8 mouse cellular contexts compared by ENCODE assay signal in the genomic region with DNA sequence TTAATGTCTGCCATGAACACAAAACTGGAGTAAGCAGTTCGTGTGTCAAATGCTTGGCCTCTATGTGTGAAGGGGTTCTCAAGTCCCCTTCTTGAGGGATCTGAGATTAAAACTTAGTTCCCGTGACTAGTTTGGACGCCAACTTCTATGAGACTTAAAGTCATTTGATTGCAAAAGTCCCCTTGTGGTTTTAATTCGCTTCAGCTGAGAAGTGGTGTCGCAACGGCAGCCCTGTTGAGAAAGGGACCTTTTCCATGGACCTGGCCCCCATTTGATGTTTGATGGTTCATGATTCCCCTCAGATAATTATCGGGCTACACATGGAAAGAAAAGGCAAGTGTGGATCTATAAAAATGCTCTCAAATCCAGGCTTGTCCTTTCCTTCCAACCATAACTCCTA. TPM values are rescaled to one million over a fixed set of nuclear protein-coding genes. Genes with fewer than 3 reads are reported as not detected.
DNase-seq lines count a peak whose midpoint lies in the region; ATAC-seq lines count a peak whose summit lies in the region.

No protein-coding gene starts in this region.

- H3K4me3 ChIP-seq in intestine, embryonic 15.5 days (replicated peaks) = no peak overlapping the region
- no peak overlapping the region for H3K4me3 ChIP-seq in intestine, embryonic 16.5 days (ENCODE audit: low read length)
- no peak overlapping the region for H3K4me3 ChIP-seq in hindbrain, embryonic 13.5 days

- H3K9ac ChIP-seq in intestine, embryonic 15.5 days = no peak overlapping the region
- no peak overlapping the region for H3K9ac ChIP-seq in intestine, embryonic 16.5 days (ENCODE audit: low read depth, low read length)
- H3K9ac ChIP-seq in hindbrain, embryonic 13.5 days = no peak overlapping the region

- no peaks in the 10 kb centered on the region for H3K27me3 ChIP-seq in intestine, embryonic 15.5 days (replicated peaks)
- H3K27me3 ChIP-seq in intestine, embryonic 16.5 days (replicated peaks; ENCODE audit: control insufficient read depth, insufficient read depth, low read length) = no peaks in the 10 kb centered on the region
- no peaks in the 10 kb centered on the region for H3K27me3 ChIP-seq in hindbrain, embryonic 13.5 days

- H3K4me2 ChIP-seq in intestine, embryonic 15.5 days (replicated peaks) = 0 out of 2 replicates have a peak overlapping the region, but pooled peaks have one; percentile 46
- H3K4me2 ChIP-seq in intestine, embryonic 16.5 days (ENCODE audit: low read depth, low read length) = no peak overlapping the region
- peak overlapping the region; percentile 57 for H3K4me2 ChIP-seq in hindbrain, embryonic 13.5 days

- WGBS in intestine, embryonic 15.5 days = 90% methylated on average over 7 of the region's 7 CpGs
- 91% methylated on average over 7 of the region's 7 CpGs for WGBS in intestine, embryonic 16.5 days
- WGBS in hindbrain, embryonic 13.5 days = 89% methylated on average over 7 of the region's 7 CpGs

- peak; percentile 52 for DNase-seq in NIH3T3 (ENCODE audit: low read depth)
- DNase-seq in lung, postnatal 36 days = peak; percentile 83
- DNase-seq in embryo, embryonic 9.5 days (ENCODE audit: extremely low spot score) = no peak
- DNase-seq in T-cell, adult 2 months (ENCODE audit: low spot score) = no peak
- DNase-seq in layer of hippocampus, postnatal 36 days = no peak

- H3K36me3 ChIP-seq in intestine, embryonic 15.5 days = no peaks in the 10 kb centered on the region
- no peaks in the 10 kb centered on the region for H3K36me3 ChIP-seq in intestine, embryonic 16.5 days (ENCODE audit: control insufficient read depth, insufficient read depth, low read length)
- no peaks in the 10 kb centered on the region for H3K36me3 ChIP-seq in hindbrain, embryonic 13.5 days

- peaks cover 50% of the 10 kb centered on the region for H3K4me1 ChIP-seq in intestine, embryonic 15.5 days (replicated peaks)
- H3K4me1 ChIP-seq in intestine, embryonic 16.5 days (ENCODE audit: control insufficient read depth, insufficient read depth, low read length) = peaks cover 57% of the 10 kb centered on the region
- H3K4me1 ChIP-seq in hindbrain, embryonic 13.5 days (replicated peaks) = peaks cover 42% of the 10 kb centered on the region

- no peak for ATAC-seq in intestine, embryonic 15.5 days
- ATAC-seq in intestine, embryonic 16.5 days = no peak
- ATAC-seq in hindbrain, embryonic 13.5 days (ENCODE audit: low FRiP score) = no peak

- H3K9me3 ChIP-seq in intestine, embryonic 15.5 days = no peaks in the 10 kb centered on the region
- no peaks in the 10 kb centered on the region for H3K9me3 ChIP-seq in intestine, embryonic 16.5 days (ENCODE audit: control insufficient read depth, low read length)
- no peaks in the 10 kb centered on the region for H3K9me3 ChIP-seq in hindbrain, embryonic 13.5 days

- H3K27ac ChIP-seq in intestine, embryonic 15.5 days = no peak overlapping the region
- no peak overlapping the region for H3K27ac ChIP-seq in intestine, embryonic 16.5 days (ENCODE audit: low read length)
- no peak overlapping the region for H3K27ac ChIP-seq in hindbrain, embryonic 13.5 days

RNA-seq across cellular contexts. Expression of a gene that starts 7.3 kb away (rescaled TPM):
- 8.1 and 9.8 TPM in 2 replicates for polyA plus RNA-seq in intestine, embryonic 15.5 days (2015; fragmentation: Nextera tagmentation; extraction: Ambion mirVana)
- polyA plus RNA-seq in intestine, embryonic 16.5 days (2015; fragmentation: Nextera tagmentation; extraction: Ambion mirVana) = 7.5 and 9.3 TPM in 2 replicates
- 2.7 and 3.2 TPM in 2 replicates for polyA plus RNA-seq in hindbrain, embryonic 13.5 days (2015; fragmentation: Nextera tagmentation; extraction: Ambion mirVana)
- total RNA-seq in layer of hippocampus, postnatal 36 days (2021) = under 1 TPM; 0.63 to 0.72 TPM

RNA-seq across cellular contexts. Expression of a gene that starts 26.7 kb away (rescaled TPM):
- 4.6 and 5.4 TPM in 2 replicates for polyA plus RNA-seq in intestine, embryonic 15.5 days (2015; fragmentation: Nextera tagmentation; extraction: Ambion mirVana)
- polyA plus RNA-seq in intestine, embryonic 16.5 days (2015; fragmentation: Nextera tagmentation; extraction: Ambion mirVana) = 3.3 and 4.4 TPM in 2 replicates
- 5.8 and 6.3 TPM in 2 replicates for polyA plus RNA-seq in hindbrain, embryonic 13.5 days (2015; fragmentation: Nextera tagmentation; extraction: Ambion mirVana)
- 1 to 10 TPM; 3.1 to 3.2 TPM for total RNA-seq in layer of hippocampus, postnatal 36 days (2021)

RNA-seq across cellular contexts. Expression of a gene that starts 36.2 kb away (rescaled TPM):
- polyA plus RNA-seq in intestine, embryonic 15.5 days (2015; fragmentation: Nextera tagmentation; extraction: Ambion mirVana) = 269 and 285 TPM in 2 replicates
- polyA plus RNA-seq in intestine, embryonic 16.5 days (2015; fragmentation: Nextera tagmentation; extraction: Ambion mirVana) = 232 and 245 TPM in 2 replicates
- polyA plus RNA-seq in hindbrain, embryonic 13.5 days (2015; fragmentation: Nextera tagmentation; extraction: Ambion mirVana) = 234 and 269 TPM in 2 replicates
- total RNA-seq in layer of hippocampus, postnatal 36 days (2021) = 10 to 100 TPM; 35.4 to 42.4 TPM

Comparison
In these comparisons a context has a peak if more than half of its experiments do, and no peak if none do; other contexts are left out.
1. DNase-seq: peak in NIH3T3 (single experiment) and lung, postnatal 36 days (single experiment); none in embryo, embryonic 9.5 days (single experiment), T-cell, adult 2 months (single experiment) and layer of hippocampus, postnatal 36 days (0 of 2).